Mouse (Mus musculus) lung, postnatal 4 days (tissue): ENCODE measurements around the gene Tbx5.
A peak's percentile ranks its signal among the peaks of the same experiment; 100 is the strongest.

Source experiments
- DNase-seq, 2 experiments: peaks; one replicate each; pipeline ENCODE4 v3.0.0; 2021

Gene Tbx5

GRCm38 (mm10) chr5:119832479-119832796, at the start of gene Tbx5:
Gene Tbx5, plus strand, starts transcription at chr5:119832668.
- DNase-seq, result peak; percentile 56 to 82

GRCm38 (mm10) chr5:119785959-119786358, 46.5 kb upstream of the Tbx5 start:
- no peak for DNase-seq

GRCm38 (mm10) chr5:119791664-119792063, 40.8 kb upstream of the Tbx5 start:
- DNase-seq, result peak in 1 of 2 experiments; percentile 29

GRCm38 (mm10) chr5:119793972-119794371, 38.5 kb upstream of the Tbx5 start:
- no peak for DNase-seq

- DNase-seq, result no peak
Measured at GRCm38 (mm10) chr5:119795376-119795775, 37.1 kb upstream of the Tbx5 start.

GRCm38 (mm10) chr5:119795777-119796176, 36.7 kb upstream of the Tbx5 start:
- no peak for DNase-seq

GRCm38 (mm10) chr5:119796443-119797160, 35.9 kb upstream of the Tbx5 start:
- DNase-seq, result peak in 1 of 2 experiments; percentile 58

GRCm38 (mm10) chr5:119797580-119798150, 34.8 kb upstream of the Tbx5 start:
- DNase-seq, result peak in 1 of 2 experiments; percentile 1

- DNase-seq, result no peak
Measured at GRCm38 (mm10) chr5:119798261-119798660, 34.2 kb upstream of the Tbx5 start.

GRCm38 (mm10) chr5:119798713-119799418, 33.6 kb upstream of the Tbx5 start:
- DNase-seq, result peak in 1 of 2 experiments; percentile 22

GRCm38 (mm10) chr5:119799419-119800242, 32.8 kb upstream of the Tbx5 start:
- peak in 1 of 2 experiments; percentile 21 for DNase-seq

- peak; percentile 37 to 77 for DNase-seq
Measured at GRCm38 (mm10) chr5:119800243-119800665, 32.2 kb upstream of the Tbx5 start.

GRCm38 (mm10) chr5:119802617-119803410, 29.7 kb upstream of the Tbx5 start:
- DNase-seq, result no peak

- peak in 1 of 2 experiments; percentile 59 for DNase-seq
Measured at GRCm38 (mm10) chr5:119803411-119804251, 28.8 kb upstream of the Tbx5 start.

GRCm38 (mm10) chr5:119804301-119805039, 28.0 kb upstream of the Tbx5 start:
- DNase-seq, result peak; percentile 52 to 58

- peak in 1 of 2 experiments; percentile 19 for DNase-seq
Measured at GRCm38 (mm10) chr5:119805636-119806035, 26.8 kb upstream of the Tbx5 start.

- no peak for DNase-seq
Measured at GRCm38 (mm10) chr5:119806467-119806866, 26.0 kb upstream of the Tbx5 start.

- peak in 1 of 2 experiments; percentile 56 for DNase-seq
Measured at GRCm38 (mm10) chr5:119807481-119808183, 24.8 kb upstream of the Tbx5 start.

GRCm38 (mm10) chr5:119808713-119809112, 23.8 kb upstream of the Tbx5 start:
- DNase-seq, result no peak
